Mouse (Mus musculus) limb, embryonic 12.5 days (tissue): ENCODE results near the gene Zfp36l2. TPM values are rescaled to one million over a fixed set of nuclear protein-coding genes. Genes with fewer than 3 reads are reported as not detected.

Source experiments
- ATAC-seq: fragments of 200-750 bp; cut with Nextera tagmentation; 2 replicates; pipeline ENCODE4 v1.8.0; 2017; ENCODE audit warnings: low read depth, moderate TSS enrichment; ENCODE audit not compliant: insufficient number of reproducible peaks, insufficient read depth, low FRiP score, low TSS enrichment
- H3K27ac ChIP-seq: fragments of 300-500 bp; sonication (generic); 2 replicates; pipeline ENCODE4 v1.5.1; 2016; ENCODE audit warnings: mild to moderate bottlenecking, moderate library complexity
- H3K27me3 ChIP-seq: fragments of 300-500 bp; sonication (generic); 2 replicates; pipeline ENCODE4 v1.6.1; 2016; ENCODE audit warnings: mild to moderate bottlenecking, moderate library complexity
- H3K36me3 ChIP-seq: fragments of 300-500 bp; sonication (generic); 2 replicates; pipeline ENCODE4 v1.6.1; 2016; ENCODE audit warnings: mild to moderate bottlenecking, moderate library complexity
- H3K4me1 ChIP-seq: fragments of 300-500 bp; sonication (generic); replicated peaks from 2 replicates; pipeline ENCODE4 v1.6.1; 2016
- H3K4me2 ChIP-seq: fragments of 300-500 bp; sonication (generic); 2 replicates; pipeline ENCODE4 v1.6.1; 2016; ENCODE audit warnings: mild to moderate bottlenecking, moderate library complexity
- H3K4me3 ChIP-seq: fragments of 300-500 bp; sonication (generic); replicated peaks from 2 replicates; pipeline ENCODE4 v1.5.1; 2016; ENCODE audit warnings: mild to moderate bottlenecking
- H3K9ac ChIP-seq: fragments of 300-500 bp; sonication (generic); replicated peaks from 2 replicates; pipeline ENCODE4 v1.6.1; 2016; ENCODE audit warnings: mild to moderate bottlenecking, moderate library complexity
- H3K9me3 ChIP-seq: fragments of 300-500 bp; sonication (generic); 2 replicates; pipeline ENCODE4 v1.6.1; 2016; ENCODE audit warnings: mild to moderate bottlenecking, moderate library complexity
- WGBS: fragments of 180-500 bp; shearing (Covaris S2); methylation state at CpG from one replicate; pipeline ENCODE4 v1.1.7; 2016; 5-methylcytosine and 5-hydroxymethylcytosine counted together
- polyA plus RNA-seq: library from polyadenylated mRNA; unstranded; fragments of >200 nt; fragmentation: Nextera tagmentation; extraction: Ambion mirVana; gene quantifications from 2 replicates; pipeline ENCODE4 v1.2.1, GENCODE M21; 2016

Zfp36l2 gene
- polyA plus RNA-seq, 1 experiment from 2014 or later = 27.9 TPM

- WGBS = 26% methylated on average over 19 of the region's 19 CpGs
- peaks cover 34% of the 10 kb centered on the region for H3K27me3 ChIP-seq
- H3K36me3 ChIP-seq = no peaks in the 10 kb centered on the region
- ATAC-seq = no peak
- peaks cover 49% of the 10 kb centered on the region for H3K4me1 ChIP-seq
- no peak overlapping the region for H3K27ac ChIP-seq
- no peak overlapping the region for H3K4me3 ChIP-seq
- H3K4me2 ChIP-seq = no peak overlapping the region
- no peak overlapping the region for H3K9ac ChIP-seq
- H3K9me3 ChIP-seq = no peaks in the 10 kb centered on the region
Observed at GRCm38 (mm10) chr17:84156748-84157742, 30.7 kb downstream of the Zfp36l2 start.

GRCm38 (mm10) chr17:84156227-84156573 is 31.5 kb downstream of the Zfp36l2 start:
- no peaks in the 10 kb centered on the region for H3K9me3 ChIP-seq
- H3K4me1 ChIP-seq = peaks cover 46% of the 10 kb centered on the region
- no peak for ATAC-seq
- H3K36me3 ChIP-seq = no peaks in the 10 kb centered on the region
- WGBS = 28% methylated on average over 13 of the region's 13 CpGs
- H3K9ac ChIP-seq = no peak overlapping the region
- H3K27ac ChIP-seq = no peak overlapping the region
- peaks cover 34% of the 10 kb centered on the region for H3K27me3 ChIP-seq
- no peak overlapping the region for H3K4me3 ChIP-seq
- no peak overlapping the region for H3K4me2 ChIP-seq

- H3K27ac ChIP-seq = no peak overlapping the region
- no peak overlapping the region for H3K9ac ChIP-seq
- H3K9me3 ChIP-seq = no peaks in the 10 kb centered on the region
- no peak for ATAC-seq
- 76% methylated on average over 8 of the region's 8 CpGs for WGBS
- H3K27me3 ChIP-seq = peaks cover 34% of the 10 kb centered on the region
- H3K36me3 ChIP-seq = no peaks in the 10 kb centered on the region
- peaks cover 40% of the 10 kb centered on the region for H3K4me1 ChIP-seq
- H3K4me2 ChIP-seq = no peak overlapping the region
- H3K4me3 ChIP-seq = no peak overlapping the region
Observed at GRCm38 (mm10) chr17:84155516-84156226, 32.1 kb downstream of the Zfp36l2 start.

GRCm38 (mm10) chr17:84155029-84155338 is 32.8 kb downstream of the Zfp36l2 start:
- WGBS = 89% methylated on average over 6 of the region's 6 CpGs
- H3K9me3 ChIP-seq = no peaks in the 10 kb centered on the region
- H3K4me3 ChIP-seq = no peak overlapping the region
- H3K9ac ChIP-seq = no peak overlapping the region
- ATAC-seq = no peak
- no peak overlapping the region for H3K27ac ChIP-seq
- H3K36me3 ChIP-seq = no peaks in the 10 kb centered on the region
- H3K4me1 ChIP-seq = peaks cover 43% of the 10 kb centered on the region
- H3K4me2 ChIP-seq = no peak overlapping the region
- peaks cover 34% of the 10 kb centered on the region for H3K27me3 ChIP-seq

- peaks cover 34% of the 10 kb centered on the region for H3K27me3 ChIP-seq
- H3K9me3 ChIP-seq = no peaks in the 10 kb centered on the region
- 75% methylated on average over 11 of the region's 11 CpGs for WGBS
- no peaks in the 10 kb centered on the region for H3K36me3 ChIP-seq
- peaks cover 47% of the 10 kb centered on the region for H3K4me1 ChIP-seq
- H3K27ac ChIP-seq = no peak overlapping the region
- ATAC-seq = no peak
- H3K4me3 ChIP-seq = no peak overlapping the region
- no peak overlapping the region for H3K4me2 ChIP-seq
- H3K9ac ChIP-seq = no peak overlapping the region
Observed at GRCm38 (mm10) chr17:84154302-84155028, 33.3 kb downstream of the Zfp36l2 start.

GRCm38 (mm10) chr17:84152976-84153786 is 34.6 kb downstream of the Zfp36l2 start:
- H3K27me3 ChIP-seq = peaks cover 34% of the 10 kb centered on the region
- no peak overlapping the region for H3K4me3 ChIP-seq
- 53% methylated on average over 12 of the region's 12 CpGs for WGBS
- no peaks in the 10 kb centered on the region for H3K36me3 ChIP-seq
- no peak for ATAC-seq
- no peak overlapping the region for H3K4me2 ChIP-seq
- no peak overlapping the region for H3K9ac ChIP-seq
- no peaks in the 10 kb centered on the region for H3K9me3 ChIP-seq
- H3K4me1 ChIP-seq = peaks cover 52% of the 10 kb centered on the region
- H3K27ac ChIP-seq = no peak overlapping the region

- 18% methylated on average over 6 of the region's 6 CpGs for WGBS
- Histone ChIP-seq H3K4me1 (peaks cover 47% of the 10 kb centered on the region), H3K9ac (no peak overlapping the region), H3K4me3 (no peak overlapping the region), H3K9me3 (no peaks in the 10 kb centered on the region), H3K36me3 (no peaks in the 10 kb centered on the region), H3K27ac (peak overlapping the region; percentile 46; the same call in 1 of the 2 replicates), H3K4me2 (no peak overlapping the region), H3K27me3 (peaks cover 30% of the 10 kb centered on the region)
- ATAC-seq = no peak
Observed at GRCm38 (mm10) chr17:84152206-84152975, 35.4 kb downstream of the Zfp36l2 start.

- Histone ChIP-seq H3K4me2 (no peak overlapping the region), H3K27me3 (peaks cover 22% of the 10 kb centered on the region), H3K9me3 (no peaks in the 10 kb centered on the region), H3K36me3 (no peaks in the 10 kb centered on the region), H3K4me3 (no peak overlapping the region), H3K4me1 (peaks cover 47% of the 10 kb centered on the region), H3K9ac (no peak overlapping the region), H3K27ac (no peak overlapping the region)
- ATAC-seq = no peak
- 49% methylated on average over 6 of the region's 6 CpGs for WGBS
Observed at GRCm38 (mm10) chr17:84151306-84151705, 36.4 kb downstream of the Zfp36l2 start.

GRCm38 (mm10) chr17:84150291-84150690 is 37.5 kb downstream of the Zfp36l2 start:
- 69% methylated on average over 8 of the region's 8 CpGs for WGBS
- no peak for ATAC-seq
- no peaks in the 10 kb centered on the region for H3K36me3 ChIP-seq
- H3K27me3 ChIP-seq = peaks cover 13% of the 10 kb centered on the region
- H3K4me3 ChIP-seq = no peak overlapping the region
- H3K9me3 ChIP-seq = no peaks in the 10 kb centered on the region
- H3K9ac ChIP-seq = no peak overlapping the region
- H3K27ac ChIP-seq = no peak overlapping the region
- no peak overlapping the region for H3K4me2 ChIP-seq
- H3K4me1 ChIP-seq = peaks cover 52% of the 10 kb centered on the region

- ATAC-seq = no peak
- Histone ChIP-seq H3K27ac (peak overlapping the region; percentile 89; the same call in 1 of the 2 replicates), H3K27me3 (peaks cover 13% of the 10 kb centered on the region), H3K4me3 (no peak overlapping the region), H3K36me3 (no peaks in the 10 kb centered on the region), H3K9ac (no peak overlapping the region), H3K4me2 (no peak overlapping the region), H3K9me3 (no peaks in the 10 kb centered on the region), H3K4me1 (peaks cover 56% of the 10 kb centered on the region)
- WGBS = 59% methylated on average over 5 of the region's 5 CpGs
Observed at GRCm38 (mm10) chr17:84149566-84149965, 38.2 kb downstream of the Zfp36l2 start.
